Mouse (Mus musculus): Measurements from ENCODE around the gene Acp7.

- TF ChIP-seq POLR2A (IDR thresholded peaks at IDR 0.05; ENCODE audit: borderline replicate concordance, low read depth, low read length) (no peak), CTCF (IDR thresholded peaks at IDR 0.05; ENCODE audit: low read depth, low read length) (peak; percentile 85)
These were observed 30.1 kb downstream of the Acp7 start for GRCm38 (mm10) chr7:28601029-28601428.
